Mouse (Mus musculus): ENCODE measurements around the gene Cd70. TPM values are rescaled to one million over a fixed set of nuclear protein-coding genes. Genes with fewer than 3 reads are reported as not detected.
A peak's percentile ranks its signal among the peaks of the same experiment; 100 is the strongest.

Cd70 gene
- 1.3 TPM in 1 of 2 replicates, not detected in the other for total RNA-seq (2014; rRNA removed)
- 0.47 and 0.69 TPM in 2 replicates for polyA plus RNA-seq (2015; fragmentation: Nextera tagmentation; extraction: Ambion mirVana)

DNA sequence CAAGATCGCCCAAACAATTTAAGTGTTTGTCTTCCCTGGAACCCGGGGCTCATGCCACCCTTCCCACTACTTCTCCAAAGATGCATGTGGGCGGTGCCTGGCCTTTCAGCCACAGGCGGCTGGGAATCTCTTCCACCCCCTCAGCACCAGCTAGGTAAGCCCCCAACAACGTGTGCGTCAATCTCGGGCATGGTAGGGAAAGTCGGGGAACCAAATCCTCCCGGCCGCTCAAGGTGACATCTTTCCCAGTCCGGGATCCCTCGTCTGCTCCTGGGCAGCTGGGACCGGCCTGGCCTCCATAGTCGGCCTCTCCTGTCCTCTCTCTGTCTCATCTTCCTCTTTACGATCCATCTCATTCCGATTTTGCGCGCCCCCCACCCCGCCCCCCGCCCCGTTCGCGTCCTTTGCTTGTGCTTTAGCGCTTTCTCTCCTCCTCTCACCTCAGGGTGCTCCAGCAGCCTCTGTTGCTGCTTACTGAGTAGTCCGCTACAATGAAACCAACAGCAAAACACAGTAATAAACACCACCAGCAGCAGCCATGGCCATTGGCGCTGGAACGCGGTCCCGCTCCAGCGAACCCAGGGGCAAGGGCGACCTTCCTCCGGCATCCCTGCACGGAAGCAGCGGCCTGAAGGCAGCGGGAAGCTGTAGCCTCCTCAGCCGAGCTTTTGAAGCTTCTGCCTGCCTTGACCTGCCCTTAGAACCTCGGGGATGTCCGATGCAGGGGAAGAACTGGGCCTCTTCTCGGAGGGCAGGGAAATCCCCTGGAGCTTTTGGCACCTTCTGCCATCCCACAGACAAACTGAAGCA, at the start of gene Cd70:
Gene Cd70, minus strand, starts transcription at position 784 of the 810 bp plus-strand sequence.
- TF ChIP-seq CTCF (IDR thresholded peaks at IDR 0.05; ENCODE audit: low read depth): no peak
- H3K4me3 ChIP-seq (ENCODE audit: low read depth, low read length): peak within 1 kb of the TSS; percentile 33
- ATAC-seq (peak; percentile 34), DNase-seq (peak; percentile 9)
- peaks cover 18% of the 10 kb centered on the region for H3K27me3 ChIP-seq (ENCODE audit: insufficient read depth, low read length)
- H3K9me3 ChIP-seq (ENCODE audit: low read length): no peaks in the 10 kb centered on the region
- WGBS: 3% methylated on average over 39 of the region's 39 CpGs
- H3K4me2 ChIP-seq (ENCODE audit: low read depth): peak within 1 kb of the TSS; percentile 63
- H3K9ac ChIP-seq: peak within 1 kb of the TSS; percentile 31
- H3K4me1 ChIP-seq (ENCODE audit: insufficient read depth): no peaks in the 10 kb centered on the region
- no peak within 1 kb of the TSS for H3K27ac ChIP-seq (ENCODE audit: low read depth, low read length)
- no peaks in the 10 kb centered on the region for H3K36me3 ChIP-seq (ENCODE audit: insufficient read depth)

DNA sequence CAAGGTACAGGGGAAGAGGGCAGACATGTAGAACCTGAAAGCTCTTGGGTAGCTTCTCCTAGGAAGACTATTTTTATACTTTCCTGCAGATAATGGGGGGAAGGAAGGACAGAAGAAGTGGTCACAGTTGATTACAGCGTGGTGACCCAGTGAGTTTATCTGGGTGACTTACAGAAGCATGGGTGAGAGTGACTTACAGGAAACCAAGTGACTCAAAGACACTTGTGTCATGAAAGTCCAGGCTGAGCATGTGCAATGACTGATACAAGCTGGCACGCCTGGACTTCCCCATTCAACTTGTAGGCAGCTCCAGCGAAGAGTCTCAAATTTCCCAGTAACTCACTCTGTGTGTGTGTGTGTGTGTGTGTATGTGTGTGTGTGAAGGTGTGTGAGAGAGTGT, 48.7 kb upstream of the Cd70 start:
- DNase-seq (no peak), ATAC-seq (no peak)
- TF ChIP-seq CTCF (IDR thresholded peaks at IDR 0.05; ENCODE audit: low read depth): no peak
- Histone ChIP-seq H3K9ac (no peak overlapping the region), H3K27me3 (ENCODE audit: insufficient read depth, low read length) (no peaks in the 10 kb centered on the region), H3K27ac (ENCODE audit: low read depth, low read length) (no peak overlapping the region), H3K4me2 (ENCODE audit: low read depth) (no peak overlapping the region), H3K4me1 (ENCODE audit: insufficient read depth) (no peaks in the 10 kb centered on the region), H3K36me3 (ENCODE audit: insufficient read depth) (no peaks in the 10 kb centered on the region), H3K9me3 (ENCODE audit: low read length) (no peaks in the 10 kb centered on the region), H3K4me3 (ENCODE audit: low read depth, low read length) (no peak overlapping the region)
- WGBS: 89% methylated on average over 3 of the region's 3 CpGs

DNA sequence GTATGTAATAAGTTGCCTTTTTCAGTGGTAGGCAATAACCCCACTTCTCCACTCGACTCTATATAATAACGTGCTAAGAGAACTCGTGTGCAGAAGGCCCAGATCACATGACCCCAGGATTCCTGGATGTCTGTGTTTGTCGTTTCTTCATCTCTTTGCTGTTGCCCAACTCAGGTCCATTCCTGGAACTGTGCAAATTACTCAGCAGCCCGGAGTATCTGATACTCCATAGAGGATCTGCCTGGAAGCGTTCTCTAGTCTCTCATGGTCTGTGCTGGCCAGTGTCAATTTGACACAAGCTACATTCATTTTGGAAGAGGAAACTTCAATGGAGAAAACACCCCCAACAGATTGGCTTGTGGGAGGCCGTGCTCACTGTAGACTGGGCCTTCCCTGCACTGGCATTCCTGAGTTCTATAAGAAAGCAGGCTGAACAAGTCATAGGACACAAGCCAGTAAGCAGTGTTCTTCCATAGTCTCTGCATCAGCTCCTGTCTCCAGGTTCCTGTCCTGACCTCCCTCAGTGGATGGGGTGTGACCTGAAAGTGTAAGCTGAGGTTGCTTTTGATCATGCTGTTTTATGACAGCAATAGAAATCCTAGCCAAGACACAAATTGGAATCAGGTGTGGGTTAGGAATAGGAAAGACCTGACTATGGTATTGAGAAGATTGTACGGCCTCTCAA, 45.9 kb upstream of the Cd70 start:
- ATAC-seq: no peak
- Histone ChIP-seq H3K9me3 (ENCODE audit: low read length) (no peaks in the 10 kb centered on the region), H3K9ac (no peak overlapping the region), H3K27me3 (ENCODE audit: insufficient read depth, low read length) (no peaks in the 10 kb centered on the region), H3K36me3 (ENCODE audit: insufficient read depth) (no peaks in the 10 kb centered on the region), H3K4me3 (ENCODE audit: low read depth, low read length) (no peak overlapping the region), H3K4me1 (ENCODE audit: insufficient read depth) (no peaks in the 10 kb centered on the region), H3K4me2 (ENCODE audit: low read depth) (no peak overlapping the region), H3K27ac (ENCODE audit: low read depth, low read length) (no peak overlapping the region)
- TF ChIP-seq CTCF (IDR thresholded peaks at IDR 0.05; ENCODE audit: low read depth): no peak
- 86% methylated on average over 8 of the region's 8 CpGs for WGBS
- DNase-seq: no peak

DNA sequence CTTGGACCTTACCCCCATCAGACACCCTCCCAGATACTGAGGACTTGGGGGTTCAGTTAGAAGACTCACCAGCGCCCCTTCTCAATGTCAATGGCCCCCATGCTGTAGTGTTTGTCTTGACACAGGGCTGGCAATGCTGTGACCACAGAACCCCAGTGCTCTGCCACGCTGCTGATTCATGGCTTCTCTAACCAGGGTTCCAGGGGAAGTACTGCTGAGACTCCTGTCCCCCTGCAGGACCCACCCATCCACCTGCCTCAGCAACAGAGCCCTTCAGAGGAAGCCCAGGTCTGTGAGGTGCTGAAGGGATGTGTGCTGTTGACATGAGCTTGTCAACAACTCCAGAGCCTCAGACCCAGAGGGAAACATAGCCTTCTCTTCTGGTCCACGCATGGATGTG, 45.2 kb upstream of the Cd70 start:
- no peak for DNase-seq

DNA sequence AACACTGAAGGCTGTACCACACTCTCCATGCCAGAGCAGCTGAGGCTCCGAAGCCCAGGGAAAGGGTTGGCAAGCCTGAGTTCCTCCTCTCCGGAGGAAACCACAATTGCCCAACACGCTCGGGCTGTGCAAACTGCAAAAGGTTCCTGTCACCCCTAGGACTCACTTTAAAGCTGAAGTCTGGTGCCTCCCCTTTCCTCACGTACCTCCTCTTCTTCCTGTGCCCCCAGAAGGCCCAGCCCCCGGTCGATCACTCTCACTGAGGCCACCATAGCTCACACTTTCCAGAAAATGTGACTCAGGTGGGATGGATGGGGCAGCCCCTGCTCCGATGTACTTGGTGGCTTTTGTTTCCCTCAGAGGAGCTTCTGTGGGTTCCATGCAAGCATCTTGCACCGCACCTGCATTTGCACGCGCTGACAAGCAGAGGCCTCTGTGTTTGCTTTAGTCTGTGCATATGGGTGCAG, 44.5 kb upstream of the Cd70 start, which contains the start of gene Tnfsf14:
Gene Tnfsf14, minus strand, starts transcription at position 137 of the 467 bp plus-strand sequence.
- Histone ChIP-seq H3K36me3 (ENCODE audit: insufficient read depth) (no peaks in the 10 kb centered on the region), H3K27ac (ENCODE audit: low read depth, low read length) (no peak within 1 kb of the TSS), H3K4me1 (ENCODE audit: insufficient read depth) (no peaks in the 10 kb centered on the region), H3K27me3 (ENCODE audit: insufficient read depth, low read length) (no peaks in the 10 kb centered on the region), H3K9ac (no peak within 1 kb of the TSS), H3K4me2 (ENCODE audit: low read depth) (no peak within 1 kb of the TSS), H3K4me3 (ENCODE audit: low read depth, low read length) (no peak within 1 kb of the TSS), H3K9me3 (ENCODE audit: low read length) (no peaks in the 10 kb centered on the region)
- no peak for TF ChIP-seq CTCF (IDR thresholded peaks at IDR 0.05; ENCODE audit: low read depth)
- ATAC-seq (no peak), DNase-seq (no peak)
- 80% methylated on average over 11 of the region's 11 CpGs for WGBS

More for the DNA sequence above, 45.2 kb upstream of the Cd70 start:
- Histone ChIP-seq H3K27me3 (ENCODE audit: insufficient read depth, low read length) (no peaks in the 10 kb centered on the region), H3K4me2 (ENCODE audit: low read depth) (no peak overlapping the region), H3K9me3 (ENCODE audit: low read length) (no peaks in the 10 kb centered on the region), H3K4me1 (ENCODE audit: insufficient read depth) (no peaks in the 10 kb centered on the region), H3K4me3 (ENCODE audit: low read depth, low read length) (no peak overlapping the region), H3K36me3 (ENCODE audit: insufficient read depth) (no peaks in the 10 kb centered on the region), H3K9ac (no peak overlapping the region), H3K27ac (ENCODE audit: low read depth, low read length) (no peak overlapping the region)
- 81% methylated on average over 3 of the region's 3 CpGs for WGBS
- no peak for TF ChIP-seq CTCF (IDR thresholded peaks at IDR 0.05; ENCODE audit: low read depth)
- no peak for ATAC-seq

DNA sequence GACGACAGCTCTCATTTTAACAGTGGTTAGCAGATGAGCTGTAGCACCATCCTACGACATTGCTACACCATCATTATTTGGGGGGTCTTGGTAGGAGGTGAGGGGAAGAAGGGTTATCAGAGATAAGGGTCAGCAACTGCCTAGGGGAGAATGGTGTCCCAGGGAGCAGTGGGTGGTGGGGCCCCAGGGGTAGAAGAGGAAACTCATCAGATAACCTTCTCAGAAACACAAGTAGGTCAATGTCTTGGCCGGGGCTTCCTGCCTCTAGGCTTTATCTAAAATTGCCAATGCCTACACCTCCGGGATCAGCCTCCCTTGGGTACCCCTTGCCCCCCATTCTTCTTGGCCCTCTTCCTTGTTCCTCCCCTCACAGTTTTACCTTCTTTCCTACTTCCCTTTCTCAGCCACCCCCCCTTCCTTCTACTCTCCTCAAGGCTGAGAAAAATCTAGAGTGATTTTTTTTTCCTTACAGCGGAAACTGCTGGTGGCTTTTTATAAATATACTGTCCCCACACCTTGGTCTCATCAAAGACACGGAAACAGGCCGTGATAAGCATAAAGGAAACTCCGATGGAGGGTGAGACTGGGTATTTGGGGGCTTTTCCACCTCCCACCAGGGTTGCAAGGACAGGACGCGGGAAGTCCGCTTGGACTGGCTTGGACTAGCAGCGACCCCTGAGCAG, 39.1 kb upstream of the Cd70 start:
- Histone ChIP-seq H3K4me1 (ENCODE audit: insufficient read depth) (no peaks in the 10 kb centered on the region), H3K9me3 (ENCODE audit: low read length) (no peaks in the 10 kb centered on the region)

More for the DNA sequence above, 39.1 kb upstream of the Cd70 start:
- H3K27me3 ChIP-seq (ENCODE audit: insufficient read depth, low read length): no peaks in the 10 kb centered on the region
- WGBS: 89% methylated on average over 12 of the region's 12 CpGs
- ATAC-seq: no peak
- no peak overlapping the region for H3K4me2 ChIP-seq (ENCODE audit: low read depth)
- H3K36me3 ChIP-seq (ENCODE audit: insufficient read depth): no peaks in the 10 kb centered on the region
- no peak overlapping the region for H3K4me3 ChIP-seq (ENCODE audit: low read depth, low read length)
- no peak for TF ChIP-seq CTCF (IDR thresholded peaks at IDR 0.05; ENCODE audit: low read depth)
- no peak for DNase-seq
- H3K27ac ChIP-seq (ENCODE audit: low read depth, low read length): no peak overlapping the region
- H3K9ac ChIP-seq: no peak overlapping the region

Measured in forebrain, postnatal 0 days (tissue).